Mouse (Mus musculus): ENCODE measurements around the gene Gm49373. TPM values are rescaled to one million over a fixed set of nuclear protein-coding genes. Genes with fewer than 3 reads are reported as not detected.

Gene Gm49373
- total RNA-seq (2021), result under 1 TPM; 0.17 to 0.33 TPM

DNA sequence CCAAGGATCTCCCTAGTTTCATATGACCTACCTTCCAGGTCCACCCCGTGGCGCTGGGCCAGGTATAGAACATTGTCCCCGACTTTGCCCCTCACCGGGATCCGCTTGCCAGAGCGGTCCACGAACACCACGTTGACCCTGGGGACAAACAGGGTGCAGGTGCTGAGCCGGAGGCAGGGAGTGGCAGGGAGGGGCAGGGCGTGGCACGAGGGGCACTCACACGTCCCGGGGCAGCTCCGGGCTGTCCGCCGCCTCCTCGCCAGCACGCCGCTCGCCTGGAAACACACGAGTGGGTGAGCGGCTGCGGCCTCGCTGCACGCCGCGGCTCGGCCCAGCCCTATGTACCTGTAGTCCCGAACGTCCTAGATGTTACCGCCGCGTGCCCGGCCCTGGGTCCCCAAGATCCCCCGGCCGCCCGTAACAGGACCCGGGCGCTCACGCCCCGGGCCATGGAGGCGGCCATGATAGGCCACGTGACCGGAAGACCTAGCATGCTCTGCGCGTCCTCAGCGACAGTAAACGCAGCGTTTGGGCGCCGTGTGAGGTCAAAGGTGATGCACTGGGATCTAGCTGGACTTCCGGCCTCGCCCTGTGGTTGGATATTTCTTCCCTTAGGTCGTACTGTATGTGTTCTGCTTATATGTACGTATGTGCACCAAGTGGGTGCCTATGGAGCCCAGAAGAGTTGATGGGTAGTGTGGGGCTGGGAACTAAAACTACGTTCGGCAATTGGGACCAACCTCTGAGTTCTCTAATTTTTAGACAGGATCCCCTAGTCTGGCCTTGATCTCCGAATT is at the start of gene Gm49373, which contains the start of gene Fdx1l:
Gene Gm49373 (minus strand): TSS at position 53 of the 797 bp plus-strand sequence.
Gene Fdx1l (minus strand): TSS at position 571 of the 797 bp plus-strand sequence.
- peak; percentile 86 to 87 for DNase-seq
- intact Hi-C loops (cut with DNase I), result loop anchor here (2.0 kb wide), 1 partner anchor 64 kb away; no protein-coding TSS in a partner anchor

DNA sequence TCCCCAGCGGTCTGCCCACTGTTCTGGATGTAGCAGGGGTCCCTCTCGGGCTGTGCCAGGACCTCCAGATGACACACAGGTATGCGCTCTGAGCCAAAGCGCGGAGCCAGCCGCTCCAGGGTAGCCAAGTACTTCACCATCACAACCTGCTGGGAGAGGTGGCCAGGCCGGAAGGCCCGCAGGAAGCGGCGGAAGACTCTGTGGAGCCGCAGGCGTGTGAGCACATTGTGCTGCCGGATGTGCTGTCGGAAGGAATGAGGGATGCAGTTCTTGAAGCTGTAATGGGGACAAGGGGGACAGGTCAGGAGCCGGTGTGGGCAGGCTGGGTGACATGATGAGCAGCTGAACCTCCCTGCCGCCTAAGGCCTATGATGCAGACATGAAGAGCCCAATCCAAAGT is 48.6 kb upstream of the Gm49373 start:
- intact Hi-C loops (cut with DNase I), result no loop called here
- DNase-seq, result no peak

DNA sequence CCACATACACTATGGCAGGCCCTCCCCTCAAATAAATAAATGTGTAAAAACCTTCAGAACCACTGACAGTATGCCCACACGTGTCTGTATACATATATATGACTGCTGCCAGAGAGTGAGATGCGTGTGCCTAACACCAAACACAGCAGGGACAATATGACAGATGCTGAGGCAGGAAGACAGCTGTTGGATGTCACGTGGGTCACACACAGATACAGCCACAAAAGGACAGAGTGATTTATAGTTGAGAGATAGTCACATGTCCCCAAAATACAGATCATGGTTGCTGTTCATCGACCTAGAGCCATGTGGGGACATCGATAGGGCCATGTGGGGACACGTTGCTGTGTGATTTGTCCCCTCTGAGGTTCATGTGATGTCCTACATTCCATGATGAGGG is 44.2 kb upstream of the Gm49373 start:
- intact Hi-C loops (cut with DNase I), result no loop called here

GRCm38 (mm10) chr9:21115105-21115504 is 42.2 kb upstream of the Gm49373 start:
- DNase-seq, result no peak
- intact Hi-C loops (cut with DNase I), result no loop called here

More for the DNA sequence above, 44.2 kb upstream of the Gm49373 start:
- DNase-seq, result no peak

DNA sequence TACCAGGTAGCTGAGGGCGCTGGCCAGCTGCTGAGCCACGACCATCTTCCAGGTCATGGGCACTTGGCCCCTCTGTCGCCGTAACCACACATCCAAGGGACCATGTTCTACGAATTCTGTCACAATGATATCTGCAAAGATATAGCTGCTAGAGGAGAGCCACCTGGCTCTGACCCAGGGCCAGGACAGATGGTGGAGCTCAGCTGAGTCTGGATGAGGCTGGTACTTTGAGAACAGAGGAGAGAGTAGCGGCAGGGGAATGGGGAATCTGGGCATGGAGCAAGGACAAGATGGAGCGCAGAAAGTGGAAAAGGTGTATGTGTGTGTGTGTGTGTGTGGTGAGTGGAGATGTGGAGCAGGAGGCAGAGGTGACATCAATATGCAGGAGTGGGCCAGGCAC is 41.3 kb upstream of the Gm49373 start:
- DNase-seq, result no peak
- intact Hi-C loops (cut with DNase I), result no loop called here

GRCm38 (mm10) chr9:21113751-21114150 is 40.9 kb upstream of the Gm49373 start:
- intact Hi-C loops (cut with DNase I), result no loop called here
- no peak for DNase-seq

- intact Hi-C loops (cut with DNase I), result no loop called here
- no peak for DNase-seq
Measured at GRCm38 (mm10) chr9:21107607-21108237, 34.8 kb upstream of the Gm49373 start.

- no peak for DNase-seq
- intact Hi-C loops (cut with DNase I), result no loop called here
Measured at GRCm38 (mm10) chr9:21105760-21106564, 33.1 kb upstream of the Gm49373 start.

DNA sequence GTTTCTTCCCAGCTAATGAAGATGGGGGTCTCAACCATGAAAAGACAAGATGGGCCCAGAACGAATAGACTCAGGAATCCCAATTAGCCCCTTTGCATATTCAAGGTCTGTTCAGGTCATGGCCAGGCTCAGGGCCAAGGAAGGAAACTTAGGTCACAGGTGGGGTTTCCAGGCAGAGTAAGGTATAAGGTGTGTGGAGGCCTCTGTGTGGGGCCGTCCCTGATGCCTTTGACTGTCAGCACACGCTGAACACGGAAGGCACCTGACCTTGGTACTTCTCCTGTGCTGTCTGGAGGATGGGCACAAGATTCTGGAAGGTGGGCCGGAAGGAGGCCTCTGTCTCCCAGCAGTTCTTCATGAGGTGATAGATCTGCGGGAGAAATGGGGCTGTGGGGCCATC is 31.9 kb upstream of the Gm49373 start:
- intact Hi-C loops (cut with DNase I), result no loop called here
- DNase-seq, result no peak

- intact Hi-C loops (cut with DNase I), result no loop called here
- DNase-seq, result no peak
Measured at GRCm38 (mm10) chr9:21102076-21102475, 29.2 kb upstream of the Gm49373 start.

- no peak for DNase-seq
- intact Hi-C loops (cut with DNase I), result no loop called here
Measured at GRCm38 (mm10) chr9:21100447-21101161, 27.7 kb upstream of the Gm49373 start.

- no peak for DNase-seq
- intact Hi-C loops (cut with DNase I), result no loop called here
Measured at GRCm38 (mm10) chr9:21097793-21098192, 24.9 kb upstream of the Gm49373 start.

- DNase-seq, result no peak
- intact Hi-C loops (cut with DNase I), result no loop called here
Measured at GRCm38 (mm10) chr9:21095958-21096357, 23.1 kb upstream of the Gm49373 start.

GRCm38 (mm10) chr9:21093423-21093822 is 20.5 kb upstream of the Gm49373 start:
- DNase-seq, result no peak
- intact Hi-C loops (cut with DNase I), result loop anchor here (5.0 kb wide), 2 partner anchors 54 to 61 kb away; partner anchors contain the start of genes Cdc37 and Icam5

DNA sequence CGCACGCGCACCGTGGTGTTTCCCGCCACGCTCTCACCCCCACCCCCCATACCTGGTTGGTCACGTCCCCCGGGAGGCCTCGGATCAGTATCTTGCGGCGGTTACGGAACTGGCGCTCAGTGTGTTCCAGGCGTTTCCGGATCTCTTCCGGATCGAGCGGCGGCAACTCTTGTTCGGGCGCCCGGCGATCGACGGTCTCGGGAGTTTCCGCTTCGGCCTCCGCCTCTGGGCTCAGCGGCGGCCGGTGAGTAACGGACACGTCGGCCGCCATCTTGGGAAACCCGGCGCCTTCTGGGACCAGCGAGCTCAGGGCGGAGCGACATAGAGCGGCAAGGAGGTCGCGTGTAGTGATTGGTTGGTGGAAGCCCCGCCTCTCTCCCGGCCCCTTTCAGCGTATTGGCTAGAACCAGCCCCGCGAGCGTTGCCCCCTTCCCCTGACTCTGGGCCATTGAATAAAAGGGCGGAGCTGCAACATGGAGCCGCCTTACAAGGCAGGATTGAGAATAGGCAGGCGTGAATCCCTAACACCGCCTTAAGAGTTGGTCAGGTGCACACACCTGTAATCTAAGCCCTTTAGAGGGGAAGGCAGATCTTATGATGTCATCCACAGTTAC is 18.9 kb upstream of the Gm49373 start, which contains the start of the genes Gm38431 and Raver1:
Gene Gm38431 (minus strand): TSS at position 291 of the 614 bp plus-strand sequence.
Gene Raver1 (minus strand): TSS at position 302 of the 614 bp plus-strand sequence.
- DNase-seq, result peak; percentile 93 to 95
- intact Hi-C loops (cut with DNase I), result loop anchor here (2.0 to 5.0 kb wide), 3 partner anchors 39 to 60 kb away; partner anchors contain the start of genes Cdc37, Icam5 and Tyk2

GRCm38 (mm10) chr9:21090972-21091706 is 18.2 kb upstream of the Gm49373 start:
- no peak for DNase-seq
- intact Hi-C loops (cut with DNase I), result loop anchor here (2.0 to 5.0 kb wide), 3 partner anchors 40 to 59 kb away; partner anchors contain the start of genes Cdc37, Icam5 and Tyk2

- no peak for DNase-seq
- intact Hi-C loops (cut with DNase I), result loop anchor here (2.0 to 5.0 kb wide), 3 partner anchors 40 to 58 kb away; partner anchors contain the start of genes Cdc37, Icam5 and Tyk2
Measured at GRCm38 (mm10) chr9:21090537-21090936, 17.6 kb upstream of the Gm49373 start.

GRCm38 (mm10) chr9:21083324-21083723 is 10.4 kb upstream of the Gm49373 start:
- intact Hi-C loops (cut with DNase I), result no loop called here

GRCm38 (mm10) chr9:21081127-21081526 is 8.2 kb upstream of the Gm49373 start:
- DNase-seq, result no peak
- intact Hi-C loops (cut with DNase I), result no loop called here

More at GRCm38 (mm10) chr9:21083324-21083723, 10.4 kb upstream of the Gm49373 start:
- DNase-seq, result no peak

Measured in heart, postnatal 36 days (tissue).